Mouse (Mus musculus) hindbrain, postnatal 0 days (tissue): ENCODE measurements around the gene Aldh1a2. TPM values are rescaled to one million over a fixed set of nuclear protein-coding genes. Genes with fewer than 3 reads are reported as not detected.

Experiments
- ATAC-seq: fragments of 200-750 bp; cut with Nextera tagmentation; 2 replicates; pipeline ENCODE4 v1.8.0; 2017; ENCODE audit warnings: mild to moderate bottlenecking, moderate TSS enrichment, moderate library complexity
- DNase-seq: peaks from one replicate; pipeline ENCODE4 v3.0.0-alpha.2; 2015; ENCODE audit warnings: low spot score
- H3K27ac ChIP-seq: fragments of 300-500 bp; sonication (generic); 2 replicates; pipeline ENCODE4 v1.5.1; 2014; ENCODE audit warnings: mild to moderate bottlenecking
- H3K27me3 ChIP-seq: fragments of 300-500 bp; sonication (generic); 2 replicates; pipeline ENCODE4 v1.6.1; 2014; ENCODE audit warnings: low read length, mixed read lengths; ENCODE audit not compliant: insufficient read depth
- H3K36me3 ChIP-seq: fragments of 300-500 bp; sonication (generic); 2 replicates; pipeline ENCODE4 v1.6.1; 2014; ENCODE audit warnings: low read length, mixed read lengths; ENCODE audit not compliant: insufficient read depth
- H3K4me1 ChIP-seq: fragments of 300-500 bp; sonication (generic); 2 replicates; pipeline ENCODE4 v1.6.1; 2014; ENCODE audit warnings: antibody characterized with exemption, low read length, mixed read lengths; ENCODE audit not compliant: insufficient read depth
- H3K4me2 ChIP-seq: fragments of 300-500 bp; sonication (generic); 2 replicates; pipeline ENCODE4 v1.6.1; 2014; ENCODE audit warnings: low read depth, mild to moderate bottlenecking, low read length, moderate library complexity, mixed read lengths
- H3K4me3 ChIP-seq: fragments of 300-500 bp; sonication (generic); 2 replicates; pipeline ENCODE4 v1.5.1; 2014; ENCODE audit warnings: low read length
- H3K9ac ChIP-seq: fragments of 300-500 bp; sonication (generic); replicated peaks from 2 replicates; pipeline ENCODE4 v1.6.1; 2014; ENCODE audit warnings: mild to moderate bottlenecking, low read length, moderate library complexity, mixed read lengths
- H3K9me3 ChIP-seq: fragments of 300-500 bp; sonication (generic); 2 replicates; pipeline ENCODE4 v1.6.1; 2016; ENCODE audit warnings: low read length, mixed read lengths
- CTCF ChIP-seq: IDR thresholded peaks from 2 replicates; pipeline ENCODE4 v1.5.1; 2016; ENCODE audit warnings: antibody characterized with exemption, control low read depth, low read depth
- WGBS: fragments of 180-500 bp; shearing (Covaris S2); extraction: QIAGEN DNeasy Blood & Tissue Kit; methylation state at CpG from one replicate; pipeline ENCODE4 v1.1.7; 2014; 5-methylcytosine and 5-hydroxymethylcytosine counted together
- polyA plus RNA-seq: library from polyadenylated mRNA; unstranded; fragments of >200 nt; fragmentation: Nextera tagmentation; extraction: Ambion mirVana; gene quantifications from 2 replicates; pipeline ENCODE4 v1.2.1, GENCODE M21; 2015
- total RNA-seq: library from RNA; depleted of rRNA; stranded (reverse); fragments of >200 nt; gene quantifications from 2 replicates; pipeline ENCODE4 v1.2.3, GENCODE M21; 2014; rRNA removed

The Aldh1a2 gene
- total RNA-seq (15.5 and 20.4 TPM in 2 replicates), polyA plus RNA-seq (30.1 and 31.4 TPM in 2 replicates)

DNA sequence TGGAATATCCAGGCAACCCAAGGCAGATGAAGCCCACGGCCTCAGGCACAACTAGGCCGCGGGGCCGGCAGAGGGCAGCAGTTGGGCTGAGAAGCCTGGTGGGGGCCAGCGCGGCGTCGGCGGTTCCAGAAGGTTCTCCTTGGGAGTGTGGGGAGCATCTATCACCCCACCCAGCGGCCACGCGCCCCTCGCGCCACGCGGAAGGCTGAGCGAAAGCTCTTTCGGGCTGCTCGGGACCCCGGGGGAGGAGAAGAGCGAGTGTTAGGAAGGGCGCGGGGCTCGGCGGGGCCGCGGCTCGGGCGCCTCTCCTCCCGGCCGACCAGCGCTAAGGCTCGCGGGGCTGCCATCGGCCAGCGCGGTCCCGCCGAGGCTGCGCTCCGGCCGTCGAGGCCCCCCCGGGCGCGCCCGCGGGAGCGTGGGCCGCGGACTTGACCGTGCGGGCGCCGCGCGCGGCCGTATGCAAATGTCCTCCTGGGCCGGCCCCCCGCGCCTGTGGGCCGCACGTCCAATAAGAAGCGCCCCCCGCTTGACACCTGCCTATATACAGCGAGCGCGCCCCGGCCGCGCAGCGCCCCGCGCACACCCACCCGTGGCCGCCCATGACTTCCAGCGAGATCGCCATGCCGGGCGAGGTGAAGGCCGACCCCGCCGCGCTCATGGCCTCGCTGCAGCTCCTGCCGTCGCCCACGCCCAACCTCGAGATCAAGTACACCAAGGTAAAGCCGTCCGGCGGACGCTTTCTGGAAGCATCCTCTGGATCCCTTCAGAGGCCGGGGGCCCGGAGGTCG is at the start of gene Aldh1a2:
Gene Aldh1a2 (plus strand): TSS at position 542 of the 788 bp plus-strand sequence.
- H3K4me1 ChIP-seq, result no peaks in the 10 kb centered on the region
- H3K27me3 ChIP-seq, result peaks cover 43% of the 10 kb centered on the region

DNA sequence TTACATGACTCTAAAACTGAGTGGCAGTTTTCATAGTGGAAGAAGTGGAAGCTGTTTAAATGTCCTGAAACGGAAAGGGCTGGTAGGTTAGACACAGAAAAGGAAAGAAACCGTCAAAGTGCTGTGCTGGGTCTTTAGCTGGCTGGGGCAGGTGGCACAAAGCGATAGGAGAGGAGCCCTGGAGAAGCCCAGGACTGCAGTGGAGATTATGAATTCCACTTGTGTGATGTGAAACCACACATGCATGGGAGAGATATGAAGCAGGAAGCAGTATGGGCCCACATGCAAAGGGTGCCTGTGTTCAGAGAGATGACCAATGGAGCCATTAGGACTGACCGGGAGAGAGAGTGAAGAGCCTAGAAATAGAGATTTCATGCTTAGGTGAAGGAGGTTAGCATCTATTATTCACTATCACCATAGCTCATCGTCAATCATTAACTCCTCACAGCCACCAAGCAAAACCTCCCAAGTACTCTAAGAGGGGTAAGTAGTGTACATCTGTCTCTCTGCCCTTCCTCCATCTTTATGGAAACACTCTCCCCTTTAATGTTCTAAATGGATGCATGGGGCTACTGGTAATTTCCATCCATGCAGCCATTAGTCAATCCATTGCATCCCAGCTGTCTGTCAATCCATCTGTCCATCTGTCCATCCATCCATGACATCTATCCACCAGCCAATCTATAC is 49.4 kb upstream of the Aldh1a2 start:
- H3K9me3 ChIP-seq, result no peaks in the 10 kb centered on the region
- no peak overlapping the region for H3K9ac ChIP-seq
- H3K36me3 ChIP-seq, result no peaks in the 10 kb centered on the region
- no peak for TF ChIP-seq CTCF
- DNase-seq, result no peak
- ATAC-seq, result no peak
- H3K27ac ChIP-seq, result no peak overlapping the region
- H3K4me3 ChIP-seq, result no peak overlapping the region
- WGBS, result 92% methylated on average over 5 of the region's 5 CpGs
- H3K4me1 ChIP-seq, result no peaks in the 10 kb centered on the region
- H3K4me2 ChIP-seq, result no peak overlapping the region
- no peaks in the 10 kb centered on the region for H3K27me3 ChIP-seq

More for the DNA sequence above, at the start of gene Aldh1a2:
- Histone ChIP-seq H3K9ac (no peak within 1 kb of the TSS), H3K27ac (no peak within 1 kb of the TSS), H3K36me3 (no peaks in the 10 kb centered on the region), H3K4me2 (peak within 1 kb of the TSS; percentile 47), H3K9me3 (no peaks in the 10 kb centered on the region), H3K4me3 (peak within 1 kb of the TSS; percentile 34)
- DNase-seq, result peak; percentile 76
- WGBS, result 3% methylated on average over 80 of the region's 97 CpGs
- peak; percentile 75 for TF ChIP-seq CTCF
- ATAC-seq, result peak; percentile 61

DNA sequence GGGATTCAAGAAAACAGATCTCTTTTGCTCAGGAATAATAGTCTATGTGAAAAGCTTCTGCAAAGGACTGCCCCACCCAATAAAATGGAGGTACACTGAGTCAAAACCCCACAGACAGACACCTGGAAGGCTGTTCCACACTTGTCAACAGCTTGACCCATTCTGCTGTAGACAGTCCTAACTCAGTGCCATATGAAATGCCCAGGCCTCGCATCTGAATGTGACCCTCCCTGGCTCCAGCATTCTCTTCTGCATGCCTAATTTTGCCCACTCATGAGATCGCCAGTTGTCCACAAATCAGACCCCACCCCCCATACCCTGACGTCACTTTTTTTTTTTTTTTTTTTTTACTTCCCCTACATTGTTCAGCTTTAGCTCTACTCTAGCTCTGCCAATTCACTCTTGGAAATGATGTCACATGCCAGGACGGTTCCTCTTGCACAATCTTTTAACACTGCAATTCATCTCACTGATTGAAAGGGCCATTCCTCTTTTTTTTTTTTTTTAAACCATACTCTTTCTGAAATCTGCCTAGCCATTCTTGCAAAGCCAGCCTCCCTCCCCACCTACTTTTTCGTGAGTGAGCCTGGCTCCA is 48.6 kb upstream of the Aldh1a2 start:
- no peak overlapping the region for H3K9ac ChIP-seq
- H3K4me3 ChIP-seq, result no peak overlapping the region
- WGBS, result 38% methylated on average over 5 of the region's 5 CpGs
- no peaks in the 10 kb centered on the region for H3K4me1 ChIP-seq
- H3K27me3 ChIP-seq, result no peaks in the 10 kb centered on the region
- H3K27ac ChIP-seq, result peak overlapping the region; percentile 38
- peak; percentile 56 for DNase-seq
- no peak overlapping the region for H3K4me2 ChIP-seq
- no peaks in the 10 kb centered on the region for H3K9me3 ChIP-seq
- peak; percentile 70; the same call in 1 of the 2 replicates for ATAC-seq
- no peak for TF ChIP-seq CTCF
- H3K36me3 ChIP-seq, result no peaks in the 10 kb centered on the region

DNA sequence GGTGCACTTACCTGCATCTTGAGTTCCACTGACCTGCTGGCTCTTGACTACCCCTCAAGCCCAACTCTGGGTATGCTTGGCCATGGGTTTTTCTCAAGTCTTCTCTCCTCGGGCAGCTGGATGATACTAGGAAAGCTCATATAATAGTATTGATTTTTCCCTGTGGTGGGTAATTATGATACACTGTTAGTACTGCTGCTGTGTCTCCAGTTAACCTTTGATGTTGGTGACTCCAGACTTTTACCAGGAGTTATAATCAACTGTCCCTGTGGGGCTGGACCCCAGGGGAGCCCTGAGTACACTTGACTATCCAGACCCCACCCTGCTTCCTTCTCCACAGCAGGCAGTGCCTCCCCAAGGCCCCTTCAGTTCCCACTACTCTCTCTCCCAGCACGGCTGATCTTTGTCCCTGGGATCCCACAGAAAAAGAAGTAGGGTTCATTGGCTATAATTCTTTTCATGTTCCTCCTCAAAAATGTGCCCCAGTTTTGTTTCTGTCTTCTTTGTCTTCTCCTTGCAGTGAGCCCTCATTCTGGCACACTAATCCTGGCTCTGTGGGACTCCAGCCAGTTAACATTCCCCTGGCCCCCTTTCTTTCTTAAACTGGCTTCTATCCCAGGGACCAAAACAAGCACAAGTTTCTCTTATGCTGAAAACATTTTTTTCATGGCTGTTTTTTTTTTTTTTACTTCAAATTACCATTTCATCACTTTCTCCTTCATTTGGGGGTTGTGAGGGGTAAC is 47.9 kb upstream of the Aldh1a2 start:
- H3K36me3 ChIP-seq, result no peaks in the 10 kb centered on the region
- DNase-seq (peak; percentile 71), ATAC-seq (peak; percentile 45; the same call in 1 of the 2 replicates)
- H3K27ac ChIP-seq, result peak overlapping the region; percentile 38
- no peak overlapping the region for H3K9ac ChIP-seq
- no peak overlapping the region for H3K4me3 ChIP-seq
- H3K4me2 ChIP-seq, result no peak overlapping the region
- 22% methylated on average over 2 of the region's 2 CpGs for WGBS
- TF ChIP-seq CTCF, result no peak
- no peaks in the 10 kb centered on the region for H3K9me3 ChIP-seq
- H3K4me1 ChIP-seq, result no peaks in the 10 kb centered on the region
- H3K27me3 ChIP-seq, result no peaks in the 10 kb centered on the region

DNA sequence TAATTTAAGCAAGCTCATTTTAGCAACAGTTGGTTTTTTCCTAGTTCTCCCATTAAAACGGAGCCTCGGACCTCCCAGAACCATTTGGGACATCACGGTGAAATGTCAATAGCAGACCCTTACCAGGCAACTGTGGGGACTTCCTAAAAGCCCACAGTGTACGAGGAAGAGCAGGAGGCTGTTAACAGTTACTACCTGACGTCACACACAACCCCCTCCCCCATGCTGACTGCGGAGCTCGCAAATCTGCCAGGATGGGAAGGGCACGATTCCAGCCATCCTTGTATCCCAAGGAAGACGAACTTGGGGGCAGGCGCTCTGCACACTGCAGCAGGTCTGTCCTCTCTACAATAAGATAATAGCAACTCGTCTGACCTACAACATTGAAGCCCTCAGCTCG is 47.1 kb upstream of the Aldh1a2 start, which contains the start of gene Aqp9:
Gene Aqp9 (minus strand): TSS at position 172 of the 400 bp plus-strand sequence.
- no peaks in the 10 kb centered on the region for H3K9me3 ChIP-seq
- no peak for ATAC-seq
- peak within 1 kb of the TSS; percentile 38 for H3K27ac ChIP-seq
- DNase-seq, result peak; percentile 44
- H3K27me3 ChIP-seq, result no peaks in the 10 kb centered on the region
- H3K4me2 ChIP-seq, result no peak within 1 kb of the TSS
- H3K9ac ChIP-seq, result no peak within 1 kb of the TSS
- H3K36me3 ChIP-seq, result no peaks in the 10 kb centered on the region
- H3K4me1 ChIP-seq, result no peaks in the 10 kb centered on the region
- no peak for TF ChIP-seq CTCF
- no peak within 1 kb of the TSS for H3K4me3 ChIP-seq
- 35% methylated on average over 12 of the region's 12 CpGs for WGBS

DNA sequence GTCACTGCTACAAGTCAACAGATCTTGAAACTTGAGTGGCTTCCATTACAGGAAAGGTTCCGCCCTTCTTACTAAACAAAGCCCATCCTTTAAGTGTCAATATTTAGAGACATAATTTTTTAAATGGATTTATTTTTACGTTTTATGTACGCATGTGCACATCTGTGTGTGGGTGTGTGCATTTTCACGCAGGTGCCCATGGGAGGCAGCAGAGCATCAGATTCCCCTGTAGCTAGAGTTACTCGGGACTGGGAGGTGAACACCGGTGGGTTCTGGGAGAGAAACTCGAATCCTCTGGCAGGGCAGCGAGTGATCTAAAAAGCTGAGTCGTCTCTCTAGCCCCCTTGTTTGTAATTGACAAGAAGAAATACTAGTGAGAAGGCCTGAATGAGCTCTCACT is 42.1 kb upstream of the Aldh1a2 start:
- H3K4me2 ChIP-seq, result no peak overlapping the region
- H3K4me1 ChIP-seq, result no peaks in the 10 kb centered on the region
- WGBS, result 63% methylated on average over 9 of the region's 9 CpGs
- 0 out of 2 replicates have a peak, but pooled peaks have one; percentile 3 for TF ChIP-seq CTCF
- H3K36me3 ChIP-seq, result no peaks in the 10 kb centered on the region
- DNase-seq (no peak), ATAC-seq (no peak)
- no peaks in the 10 kb centered on the region for H3K27me3 ChIP-seq
- no peak overlapping the region for H3K4me3 ChIP-seq
- no peaks in the 10 kb centered on the region for H3K9me3 ChIP-seq
- H3K27ac ChIP-seq, result no peak overlapping the region
- H3K9ac ChIP-seq, result no peak overlapping the region
